Mouse (Mus musculus) MEL (cell line): Measurements from ENCODE around the gene Zc3hc1. TPM values are rescaled to one million over a fixed set of nuclear protein-coding genes. Genes with fewer than 3 reads are reported as not detected.

Experiments used
- DNase-seq: peaks from one replicate; pipeline ENCODE4 v3.0.0; 2011; ENCODE audit warnings: low read depth, low spot score
- H3K27ac ChIP-seq: 2 replicates; pipeline ENCODE4 v1.5.1; 2012; ENCODE audit warnings: low read depth, mild to moderate bottlenecking, control low read depth, low read length, moderate library complexity; ENCODE audit not compliant: control insufficient read depth
- H3K27me3 ChIP-seq, 2 experiments: fragments of 150-350 bp in 1 of 2; sonication (generic) in 1 of 2; 2 replicates each; pipeline ENCODE4 v1.6.1; 2012; ENCODE audit warnings: low read length in 2 of 2, mild to moderate bottlenecking in 2 of 2, improper control_type of control experiment in 1 of 2, moderate library complexity in 1 of 2; ENCODE audit not compliant: insufficient read depth in 2 of 2, control insufficient read depth in 1 of 2
- H3K36me3 ChIP-seq, 2 experiments: 2 replicates each; pipeline ENCODE4 v1.6.1; 2012 to 2014; ENCODE audit warnings: low read length in 2 of 2, improper control_type of control experiment in 1 of 2, inconsistent platforms in 1 of 2, mild to moderate bottlenecking in 1 of 2; ENCODE audit not compliant: insufficient read depth in 2 of 2, control insufficient read depth in 1 of 2
- H3K4me1 ChIP-seq, 2 experiments: fragments of 150-350 bp in 1 of 2; sonication (generic) in 1 of 2; 2 replicates each; pipeline ENCODE4 v1.6.1; 2012; ENCODE audit warnings: low read length in 2 of 2, improper control_type of control experiment in 1 of 2, mild to moderate bottlenecking in 1 of 2; ENCODE audit not compliant: insufficient read depth in 2 of 2, control insufficient read depth in 1 of 2
- H3K4me3 ChIP-seq, 2 experiments: fragments of 150-350 bp in 1 of 2; sonication (generic) in 1 of 2; 2 replicates each; pipeline ENCODE4 v1.5.1; 2012; ENCODE audit warnings: low read depth in 2 of 2, low read length in 2 of 2, mild to moderate bottlenecking in 2 of 2, moderate library complexity in 2 of 2, control low read depth in 1 of 2, improper control_type of control experiment in 1 of 2; ENCODE audit not compliant: control insufficient read depth in 1 of 2, insufficient read depth in 1 of 2
- H3K79me2 ChIP-seq: 2 replicates; pipeline ENCODE4 v1.6.1; 2012; ENCODE audit warnings: mild to moderate bottlenecking, low read length, moderate library complexity; ENCODE audit not compliant: control insufficient read depth, poor library complexity, insufficient read depth
- H3K9ac ChIP-seq: 2 replicates; pipeline ENCODE4 v1.6.1; 2012; ENCODE audit warnings: low read depth, mild to moderate bottlenecking, control low read depth, low read length, moderate library complexity; ENCODE audit not compliant: control insufficient read depth, poor library complexity, severe bottlenecking
- H3K9me3 ChIP-seq: fragments of 150-350 bp; sonication (generic); replicated peaks from 2 replicates; pipeline ENCODE4 v1.6.1; 2012; ENCODE audit warnings: mild to moderate bottlenecking, low read length, improper control_type of control experiment, moderate library complexity; ENCODE audit not compliant: insufficient read depth
- BHLHE40 ChIP-seq: IDR thresholded peaks from 2 replicates; pipeline ENCODE4 v1.6.1; 2012; ENCODE audit warnings: low read depth, mild to moderate bottlenecking, inconsistent platforms, low read length, improper control_type of control experiment, borderline replicate concordance
- CHD2 ChIP-seq: IDR thresholded peaks from 2 replicates; pipeline ENCODE4 v1.6.1; 2011; ENCODE audit warnings: low read length, improper control_type of control experiment
- E2F4 ChIP-seq: IDR thresholded peaks from 2 replicates; pipeline ENCODE4 v1.6.1; 2011; ENCODE audit warnings: low read depth, low read length, improper control_type of control experiment, borderline replicate concordance
- ELF1 ChIP-seq: IDR thresholded peaks from 2 replicates; pipeline ENCODE4 v1.6.1; 2014; ENCODE audit warnings: low read depth, mild to moderate bottlenecking, inconsistent platforms, low read length, improper control_type of control experiment, moderate library complexity
- EP300 ChIP-seq, 2 experiments: IDR thresholded peaks; 2 replicates each; pipeline ENCODE4 v1.6.1; 2011; ENCODE audit warnings: improper control_type of control experiment in 2 of 2, low read length in 2 of 2, low read depth in 1 of 2, mild to moderate bottlenecking in 1 of 2
- GATA1 ChIP-seq: IDR thresholded peaks from 2 replicates; pipeline ENCODE4 v1.6.1; 2011; ENCODE audit warnings: low read depth, low read length, improper control_type of control experiment
- MAFK ChIP-seq: IDR thresholded peaks from 2 replicates; pipeline ENCODE4 v1.6.1; 2011; ENCODE audit warnings: low read depth, mild to moderate bottlenecking, low read length, improper control_type of control experiment, borderline replicate concordance
- MEF2A ChIP-seq: IDR thresholded peaks from 2 replicates; pipeline ENCODE4 v1.6.1; 2014; ENCODE audit warnings: low read depth, mild to moderate bottlenecking, inconsistent platforms, low read length, improper control_type of control experiment; ENCODE audit not compliant: poor library complexity, insufficient replicate concordance, severe bottlenecking; ENCODE audit errors: extremely low read depth
- MXI1 ChIP-seq: IDR thresholded peaks from 2 replicates; pipeline ENCODE4 v1.6.1; 2011; ENCODE audit warnings: mild to moderate bottlenecking, low read depth, low read length, improper control_type of control experiment
- MYC ChIP-seq: IDR thresholded peaks from 2 replicates; pipeline ENCODE4 v1.6.1; 2011; ENCODE audit warnings: low read depth, mild to moderate bottlenecking, low read length, improper control_type of control experiment, moderate library complexity
- POLR2AphosphoS2 ChIP-seq: IDR thresholded peaks from 2 replicates; pipeline ENCODE4 v1.6.1; 2011; ENCODE audit warnings: low read length, improper control_type of control experiment
- RCOR1 ChIP-seq: IDR thresholded peaks from 2 replicates; pipeline ENCODE4 v1.6.1; 2012; ENCODE audit warnings: low read depth, mild to moderate bottlenecking, inconsistent platforms, low read length, improper control_type of control experiment
- SIN3A ChIP-seq: IDR thresholded peaks from 2 replicates; pipeline ENCODE4 v1.6.1; 2012; ENCODE audit warnings: low read length, improper control_type of control experiment, inconsistent platforms
- SMC3 ChIP-seq: IDR thresholded peaks from 2 replicates; pipeline ENCODE4 v1.6.1; 2011; ENCODE audit warnings: low read depth, low read length, improper control_type of control experiment
- TAL1 ChIP-seq: IDR thresholded peaks from 2 replicates; pipeline ENCODE4 v1.6.1; 2012; ENCODE audit warnings: mild to moderate bottlenecking, inconsistent platforms, low read length, moderate library complexity, mixed read lengths
- TBP ChIP-seq: IDR thresholded peaks from 2 replicates; pipeline ENCODE4 v1.8.0; 2011; ENCODE audit warnings: low read depth, low read length, improper control_type of control experiment
- TCF12 ChIP-seq: IDR thresholded peaks from 2 replicates; pipeline ENCODE4 v1.6.1; 2014; ENCODE audit warnings: low read depth, mild to moderate bottlenecking, inconsistent platforms, low read length, improper control_type of control experiment, moderate library complexity
- USF1 ChIP-seq: IDR thresholded peaks from 2 replicates; pipeline ENCODE4 v1.6.1; 2014; ENCODE audit warnings: low read depth, mild to moderate bottlenecking, inconsistent platforms, low read length, improper control_type of control experiment, moderate library complexity
- USF2 ChIP-seq, 2 experiments: IDR thresholded peaks; 2 replicates each; pipeline ENCODE4 v1.6.1; 2011 to 2012; ENCODE audit warnings: improper control_type of control experiment in 2 of 2, low read length in 2 of 2, borderline replicate concordance in 1 of 2, inconsistent platforms in 1 of 2, low read depth in 1 of 2, mild to moderate bottlenecking in 1 of 2; ENCODE audit not compliant: insufficient read depth in 1 of 2
- ZKSCAN1 ChIP-seq: IDR thresholded peaks from 2 replicates; pipeline ENCODE4 v1.6.1; 2012; ENCODE audit warnings: low read depth, mild to moderate bottlenecking, inconsistent platforms, low read length, improper control_type of control experiment, moderate library complexity
- polyA plus RNA-seq, 2 experiments: library from polyadenylated mRNA; stranded (reverse) in 1 of 2; unstranded in 1 of 2; fragments of >175 nt in 1 of 2; fragments of >200 nt in 1 of 2; gene quantifications; 2 replicates each; pipeline versions ENCODE4 v1.2.1 to v1.2.4; 2012; ENCODE audit warnings: low replicate concordance in 2 of 2, low read depth in 1 of 2; ENCODE audit not compliant: insufficient read length in 2 of 2, insufficient read depth in 1 of 2, missing spikeins in 1 of 2
- total RNA-seq: library from RNA; depleted of rRNA; stranded (reverse); fragments of 300-350 nt; gene quantifications from 2 replicates; pipeline ENCODE4 v1.2.3, GENCODE M21; 2012

The Zc3hc1 gene
- total and polyA plus RNA-seq, 3 experiments, result 59.8 to 87.7 TPM; not detected in 1

DNA sequence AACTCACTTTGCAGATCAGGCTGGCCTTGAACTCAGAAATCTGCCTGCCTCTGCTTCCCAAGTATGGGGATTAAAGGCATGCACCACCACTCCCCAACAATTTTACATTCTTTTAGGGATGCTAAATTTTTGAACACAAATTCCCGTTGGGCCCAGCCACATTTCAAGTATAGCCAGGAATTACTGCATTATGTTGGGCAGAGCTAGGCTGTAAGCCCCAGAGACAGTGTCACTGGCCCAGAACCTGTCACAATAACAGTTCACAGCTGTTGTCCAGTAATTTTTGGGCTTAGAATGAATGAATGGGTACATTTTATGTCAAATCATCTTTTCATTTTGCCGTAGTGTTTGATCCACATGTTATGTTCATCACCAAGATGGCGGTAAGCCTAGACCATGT, 45.6 kb upstream of the Zc3hc1 start:
- no peaks in the 10 kb centered on the region; a peak in 1 of 4 replicates for H3K4me1 ChIP-seq
- no peaks in the 10 kb centered on the region; a peak in 1 of 4 replicates for H3K36me3 ChIP-seq
- H3K9me3 ChIP-seq, result no peaks in the 10 kb centered on the region
- no peaks in the 10 kb centered on the region; the same call in 1 of the 2 replicates for H3K79me2 ChIP-seq
- no peaks in the 10 kb centered on the region for H3K27me3 ChIP-seq
- DNase-seq, result no peak
- TF ChIP-seq SIN3A, result no peak
- no peak for TF ChIP-seq MEF2A
- no peak for TF ChIP-seq USF1
- no peak overlapping the region for H3K9ac ChIP-seq
- H3K4me3 ChIP-seq, result no peak overlapping the region
- no peak overlapping the region for H3K27ac ChIP-seq

- Histone ChIP-seq H3K27me3 (no peaks in the 10 kb centered on the region), H3K4me1 (peaks cover 5% of the 10 kb centered on the region in 2 experiments), H3K27ac (no peak overlapping the region), H3K79me2 (no peaks in the 10 kb centered on the region; the same call in 1 of the 2 replicates), H3K9me3 (no peaks in the 10 kb centered on the region), H3K36me3 (peaks cover 0 to 7% of the 10 kb centered on the region in 2 experiments; a peak in 3 of 4 replicates), H3K9ac (no peak overlapping the region), H3K4me3 (no peak overlapping the region)
- TF ChIP-seq MAFK (peak; percentile 14; the same call in 1 of the 2 replicates), SMC3 (no peak), E2F4 (no peak)
- DNase-seq, result no peak
These were observed 41.8 kb upstream of the Zc3hc1 start for GRCm38 (mm10) chr6:30432461-30433192.

GRCm38 (mm10) chr6:30416801-30417200, 26.0 kb upstream of the Zc3hc1 start:
- H3K9me3 ChIP-seq, result no peaks in the 10 kb centered on the region
- DNase-seq, result no peak
- no peak for TF ChIP-seq MXI1
- no peak for TF ChIP-seq TCF12
- TF ChIP-seq POLR2AphosphoS2, result no peak
- TF ChIP-seq ELF1, result no peak
- TF ChIP-seq TAL1, result no peak
- TF ChIP-seq TBP, result no peak
- no peak for TF ChIP-seq CHD2
- no peak for TF ChIP-seq RCOR1
- TF ChIP-seq MYC, result no peak
- no peak for TF ChIP-seq GATA1
- no peak for TF ChIP-seq SIN3A
- TF ChIP-seq USF2 (IDR thresholded peaks at IDR 0.05; ENCODE audit: borderline replicate concordance in 1 of 2, insufficient read depth in 1 of 2, low read depth in 1 of 2, low read length in 2 of 2), result no peak
- no peak for TF ChIP-seq BHLHE40
- TF ChIP-seq EP300 (IDR thresholded peaks at IDR 0.05; ENCODE audit: low read depth in 1 of 2, low read length in 2 of 2), result no peak
- no peak for TF ChIP-seq MEF2A
- TF ChIP-seq ZKSCAN1, result no peak
- TF ChIP-seq, all 39 proteins: peak for 0
- no peak overlapping the region for H3K9ac ChIP-seq
- no peak overlapping the region for H3K4me3 ChIP-seq
- no peaks in the 10 kb centered on the region for H3K4me1 ChIP-seq
- 0 out of 2 replicates have a peak, but pooled peaks cover 2% of the 10 kb centered on the region for H3K79me2 ChIP-seq
- no peak overlapping the region for H3K27ac ChIP-seq
- H3K27me3 ChIP-seq, result no peaks in the 10 kb centered on the region
- H3K36me3 ChIP-seq, result peaks cover 0 to 4% of the 10 kb centered on the region in 2 experiments; a peak in 2 of 4 replicates
